Mouse (Mus musculus) kidney, adult 2 months (tissue): Measurements from ENCODE around the gene Tnfsf13b.

Experiments used
- CTCF ChIP-seq: fragments of 200-500 bp; conservative IDR thresholded peaks from 2 replicates; pipeline ENCODE4 v1.5.1; 2011; ENCODE audit warnings: low read depth, mild to moderate bottlenecking, control low read depth, low read length, moderate library complexity, mixed read lengths; ENCODE audit not compliant: insufficient read depth, insufficient read length
- POLR2A ChIP-seq: fragments of 200-500 bp; IDR thresholded peaks from one replicate; pipeline ENCODE4 v1.6.1; 2011; ENCODE audit warnings: low read depth, low read length, control low read depth

DNA sequence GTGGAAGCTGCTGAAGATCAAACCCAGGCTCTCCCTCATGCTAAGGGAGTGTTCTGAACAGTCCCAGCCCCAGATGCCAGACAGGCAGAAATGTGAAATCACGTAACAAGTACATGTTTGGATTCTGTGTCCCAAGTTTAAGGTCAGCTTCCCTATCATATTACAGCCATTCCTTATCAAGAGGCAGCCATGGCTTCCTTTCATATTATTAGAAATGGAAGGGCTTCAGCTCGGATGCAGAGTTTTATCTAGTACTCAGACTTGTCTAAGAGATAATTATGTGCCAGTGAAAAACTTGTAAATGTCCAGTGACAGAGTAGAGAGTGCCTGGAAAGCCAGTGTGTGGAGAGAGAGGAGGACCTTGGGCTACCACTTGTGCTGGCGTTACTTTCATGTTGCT, 34.6 kb downstream of the Tnfsf13b start:
- TF ChIP-seq POLR2A (no peak), CTCF (no peak)
